Mouse (Mus musculus) lung, embryonic 15.5 days (tissue): ENCODE measurements around the gene Ntn1. TPM values are rescaled to one million over a fixed set of nuclear protein-coding genes. Genes with fewer than 3 reads are reported as not detected.

Experiments
- ATAC-seq: fragments of 200-750 bp; cut with Nextera tagmentation; 2 replicates; pipeline ENCODE4 v1.8.0; 2017; ENCODE audit warnings: moderate number of reproducible peaks, borderline replicate concordance; ENCODE audit not compliant: low FRiP score, low TSS enrichment; ENCODE audit errors: extremely low read depth
- H3K27ac ChIP-seq: fragments of 300-500 bp; sonication (generic); 2 replicates; pipeline ENCODE4 v1.5.1; 2015; ENCODE audit warnings: moderate library complexity, mild to moderate bottlenecking, inconsistent platforms
- H3K27me3 ChIP-seq: fragments of 300-500 bp; sonication (generic); 2 replicates; pipeline ENCODE4 v1.6.1; 2015; ENCODE audit warnings: inconsistent platforms
- H3K36me3 ChIP-seq: fragments of 300-500 bp; sonication (generic); 2 replicates; pipeline ENCODE4 v1.6.1; 2015; ENCODE audit warnings: inconsistent platforms
- H3K4me1 ChIP-seq: fragments of 300-500 bp; sonication (generic); 2 replicates; pipeline ENCODE4 v1.6.1; 2015; ENCODE audit warnings: inconsistent platforms
- H3K4me2 ChIP-seq: fragments of 300-500 bp; sonication (generic); 2 replicates; pipeline ENCODE4 v1.6.1; 2015; ENCODE audit warnings: inconsistent platforms, mild to moderate bottlenecking, moderate library complexity
- H3K4me3 ChIP-seq: fragments of 300-500 bp; sonication (generic); 2 replicates; pipeline ENCODE4 v1.5.1; 2015; ENCODE audit warnings: mild to moderate bottlenecking, inconsistent platforms
- H3K9ac ChIP-seq: fragments of 300-500 bp; sonication (generic); 2 replicates; pipeline ENCODE4 v1.6.1; 2015; ENCODE audit warnings: inconsistent platforms
- H3K9me3 ChIP-seq: fragments of 300-500 bp; sonication (generic); 2 replicates; pipeline ENCODE4 v1.6.1; 2016; ENCODE audit warnings: inconsistent platforms
- WGBS: fragments of 180-500 bp; shearing (Covaris S2); methylation state at CpG from one replicate; pipeline ENCODE4 v1.1.7; 2015; 5-methylcytosine and 5-hydroxymethylcytosine counted together
- polyA plus RNA-seq: library from polyadenylated mRNA; unstranded; fragments of >200 nt; fragmentation: Nextera tagmentation; extraction: Ambion mirVana; gene quantifications from 2 replicates; pipeline ENCODE4 v1.2.1, GENCODE M21; 2015

The Ntn1 gene
- polyA plus RNA-seq, 1 experiment from 2014 or later = 4.0 TPM

DNA sequence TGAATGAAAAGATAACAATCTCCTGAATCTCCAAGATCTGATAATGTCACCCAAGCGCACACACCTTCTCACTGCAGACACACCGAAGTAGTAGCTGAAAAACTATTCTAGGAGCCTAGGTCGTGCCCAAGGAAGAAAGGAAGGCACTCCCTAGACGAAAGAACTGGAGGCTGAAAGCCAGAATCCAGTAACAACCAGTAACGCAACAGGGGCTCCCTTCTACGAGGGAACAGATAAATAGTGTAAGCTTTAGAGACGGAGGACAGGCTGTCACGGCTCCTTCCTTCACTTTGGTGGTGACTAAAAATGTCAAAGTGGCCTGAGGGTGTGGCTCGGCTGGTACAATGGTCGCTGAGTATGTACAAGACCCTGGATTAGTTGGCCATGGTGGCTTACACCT is 198.1 kb downstream of the Ntn1 start:
- Histone ChIP-seq H3K9me3 (no peaks in the 10 kb centered on the region), H3K4me2 (no peak overlapping the region), H3K27ac (no peak overlapping the region), H3K4me3 (no peak overlapping the region), H3K4me1 (peaks cover 52% of the 10 kb centered on the region), H3K9ac (no peak overlapping the region), H3K27me3 (no peaks in the 10 kb centered on the region), H3K36me3 (no peaks in the 10 kb centered on the region)
- no peak for ATAC-seq
- 49% methylated on average over 10 of the region's 10 CpGs for WGBS

GRCm38 (mm10) chr11:68201811-68202459 is 198.7 kb downstream of the Ntn1 start:
- Histone ChIP-seq H3K9me3 (no peaks in the 10 kb centered on the region), H3K27me3 (no peaks in the 10 kb centered on the region), H3K4me1 (peaks cover 52% of the 10 kb centered on the region), H3K9ac (no peak overlapping the region), H3K4me3 (no peak overlapping the region), H3K4me2 (no peak overlapping the region), H3K27ac (no peak overlapping the region), H3K36me3 (no peaks in the 10 kb centered on the region)
- no peak for ATAC-seq
- WGBS = 79% methylated on average over 10 of the region's 10 CpGs

GRCm38 (mm10) chr11:68201063-68201462 is 199.6 kb downstream of the Ntn1 start:
- H3K9ac ChIP-seq = no peak overlapping the region
- no peaks in the 10 kb centered on the region for H3K36me3 ChIP-seq
- no peak for ATAC-seq
- H3K9me3 ChIP-seq = no peaks in the 10 kb centered on the region
- no peak overlapping the region for H3K4me3 ChIP-seq
- H3K4me1 ChIP-seq = peaks cover 58% of the 10 kb centered on the region
- no peak overlapping the region for H3K4me2 ChIP-seq
- WGBS = 29% methylated on average over 1 of the region's 1 CpGs
- no peaks in the 10 kb centered on the region for H3K27me3 ChIP-seq
- H3K27ac ChIP-seq = no peak overlapping the region

DNA sequence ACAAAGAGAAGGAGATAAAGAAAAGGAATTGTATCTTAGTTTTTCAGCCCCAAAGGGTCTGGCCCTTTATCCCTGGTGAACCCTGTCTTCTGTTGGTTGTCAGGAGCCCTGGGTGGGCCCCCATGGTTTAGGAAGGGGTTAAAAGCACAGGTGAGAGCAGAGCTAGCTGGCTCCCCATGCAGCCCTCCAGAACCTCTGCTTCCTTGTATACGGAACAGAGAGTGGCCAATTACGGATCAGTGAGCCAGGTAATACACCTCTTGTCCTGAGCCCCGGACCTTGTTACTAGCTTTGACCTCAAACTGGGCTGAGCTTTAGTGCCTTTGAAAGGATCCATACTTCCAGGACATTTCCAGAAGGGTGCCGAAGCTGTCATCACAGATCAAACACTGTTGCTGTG is 200.1 kb downstream of the Ntn1 start:
- H3K4me1 ChIP-seq = peaks cover 59% of the 10 kb centered on the region

DNA sequence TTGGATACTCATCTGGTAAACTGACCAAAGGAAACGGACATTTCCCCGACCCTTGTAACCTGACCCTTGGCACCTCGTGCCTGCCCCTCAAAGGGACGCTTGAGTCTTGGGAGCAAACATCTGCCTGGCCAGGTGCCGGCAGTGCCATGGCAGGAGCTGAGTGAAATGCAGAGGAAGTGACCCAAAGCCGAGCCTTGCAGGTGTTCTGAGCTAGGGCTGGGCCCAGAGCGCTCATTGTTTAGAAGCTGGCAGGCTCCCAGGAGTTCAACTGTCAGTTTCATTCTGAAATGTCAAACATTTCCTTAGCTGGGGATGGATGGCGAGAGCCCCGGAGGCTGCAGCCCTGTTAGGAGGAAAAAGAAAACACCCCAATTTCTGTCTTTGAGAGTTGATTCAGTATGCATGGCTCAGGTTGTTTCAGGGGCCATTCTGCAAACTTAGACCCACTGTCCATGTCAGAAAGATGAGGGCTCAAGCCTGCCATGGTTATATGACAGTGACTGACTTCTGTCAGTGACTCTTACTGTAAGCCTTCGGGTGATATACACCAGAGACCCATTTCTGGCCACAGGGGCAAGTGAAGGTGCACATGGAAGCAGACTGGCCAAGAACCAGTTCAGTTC is 200.7 kb downstream of the Ntn1 start:
- no peak; the same call in 1 of the 2 replicates for ATAC-seq
- Histone ChIP-seq H3K27me3 (no peaks in the 10 kb centered on the region), H3K27ac (peak overlapping the region; percentile 63), H3K4me1 (peaks cover 61% of the 10 kb centered on the region), H3K4me3 (no peak overlapping the region), H3K9me3 (no peaks in the 10 kb centered on the region), H3K36me3 (no peaks in the 10 kb centered on the region), H3K4me2 (no peak overlapping the region), H3K9ac (no peak overlapping the region)
- WGBS = 13% methylated on average over 10 of the region's 10 CpGs

More for the DNA sequence above, 200.1 kb downstream of the Ntn1 start:
- Histone ChIP-seq H3K27me3 (no peaks in the 10 kb centered on the region), H3K9ac (no peak overlapping the region), H3K4me2 (no peak overlapping the region), H3K9me3 (no peaks in the 10 kb centered on the region), H3K36me3 (no peaks in the 10 kb centered on the region), H3K27ac (peak overlapping the region; percentile 63; the same call in 1 of the 2 replicates), H3K4me3 (no peak overlapping the region)
- WGBS = 63% methylated on average over 4 of the region's 4 CpGs
- ATAC-seq = no peak

GRCm38 (mm10) chr11:68199103-68199502 is 201.5 kb downstream of the Ntn1 start:
- no peak for ATAC-seq
- 51% methylated on average over 8 of the region's 8 CpGs for WGBS
- H3K4me1 ChIP-seq = peaks cover 62% of the 10 kb centered on the region
- peak overlapping the region; percentile 63 for H3K27ac ChIP-seq
- H3K36me3 ChIP-seq = no peaks in the 10 kb centered on the region
- H3K9ac ChIP-seq = no peak overlapping the region
- no peaks in the 10 kb centered on the region for H3K9me3 ChIP-seq
- no peak overlapping the region for H3K4me3 ChIP-seq
- no peaks in the 10 kb centered on the region for H3K27me3 ChIP-seq
- no peak overlapping the region for H3K4me2 ChIP-seq

- H3K4me1 ChIP-seq = peaks cover 66% of the 10 kb centered on the region
- H3K9me3 ChIP-seq = no peaks in the 10 kb centered on the region
- H3K9ac ChIP-seq = no peak overlapping the region
- H3K36me3 ChIP-seq = no peaks in the 10 kb centered on the region
- no peak overlapping the region for H3K4me2 ChIP-seq
- H3K27ac ChIP-seq = no peak overlapping the region
- ATAC-seq = no peak
- H3K27me3 ChIP-seq = no peaks in the 10 kb centered on the region
- 52% methylated on average over 10 of the region's 10 CpGs for WGBS
- H3K4me3 ChIP-seq = no peak overlapping the region
These were observed 201.9 kb downstream of the Ntn1 start for GRCm38 (mm10) chr11:68198696-68199095.

DNA sequence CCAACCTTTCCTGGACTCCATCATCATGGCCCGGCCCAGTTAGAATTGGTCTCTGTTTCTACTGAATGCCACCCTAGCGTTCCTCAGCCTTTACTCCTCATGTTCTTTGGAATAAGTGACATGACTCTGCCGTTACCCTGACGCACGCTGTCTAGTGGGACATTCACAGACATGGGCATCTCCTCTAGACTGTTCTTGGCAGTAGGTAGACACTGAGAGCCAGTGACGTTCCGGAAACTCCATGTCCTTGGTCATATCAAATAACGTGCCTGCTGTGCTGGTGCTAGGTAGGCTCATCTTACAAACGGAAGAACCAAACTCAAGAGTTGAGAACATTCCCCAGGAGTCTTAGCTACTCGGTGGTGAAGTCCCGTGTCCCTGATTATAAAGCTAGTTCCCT is 203.2 kb downstream of the Ntn1 start:
- Histone ChIP-seq H3K27me3 (no peaks in the 10 kb centered on the region), H3K36me3 (no peaks in the 10 kb centered on the region), H3K9ac (no peak overlapping the region), H3K27ac (no peak overlapping the region), H3K4me1 (peaks cover 70% of the 10 kb centered on the region), H3K9me3 (no peaks in the 10 kb centered on the region), H3K4me2 (no peak overlapping the region), H3K4me3 (no peak overlapping the region)
- whole genome bisulfite sequencing = 91% methylated on average over 11 of the region's 11 CpGs
- no peak for ATAC-seq

GRCm38 (mm10) chr11:68196566-68196965 is 204.1 kb downstream of the Ntn1 start:
- Histone ChIP-seq H3K36me3 (no peaks in the 10 kb centered on the region), H3K4me1 (peaks cover 66% of the 10 kb centered on the region), H3K9me3 (no peaks in the 10 kb centered on the region), H3K27me3 (no peaks in the 10 kb centered on the region), H3K27ac (no peak overlapping the region), H3K4me3 (no peak overlapping the region), H3K9ac (no peak overlapping the region), H3K4me2 (no peak overlapping the region)
- ATAC-seq = no peak
- 50% methylated on average over 6 of the region's 6 CpGs for WGBS

GRCm38 (mm10) chr11:68195693-68196176 is 204.9 kb downstream of the Ntn1 start:
- 69% methylated on average over 10 of the region's 10 CpGs for WGBS

DNA sequence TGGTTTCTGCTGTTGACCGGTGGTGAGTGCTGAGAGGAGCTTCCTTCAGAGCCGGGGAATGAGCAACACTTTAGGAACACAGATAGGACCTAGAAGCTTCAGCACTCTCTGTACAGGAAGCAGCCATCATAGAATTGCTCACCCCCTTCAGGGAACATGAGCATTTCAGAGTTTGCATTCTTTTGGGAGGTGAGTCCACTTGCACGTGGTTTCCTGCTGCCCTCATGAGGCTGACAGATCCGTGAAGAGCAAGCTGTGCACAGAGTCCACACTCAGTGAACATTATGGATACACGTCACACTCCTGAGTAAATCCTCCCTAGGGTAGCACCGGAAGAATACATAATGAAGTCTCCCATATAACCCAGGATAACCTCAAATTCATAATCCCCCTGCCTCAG is 205.5 kb downstream of the Ntn1 start:
- WGBS = 45% methylated on average over 6 of the region's 6 CpGs
- H3K9ac ChIP-seq = no peak overlapping the region
- H3K27ac ChIP-seq = no peak overlapping the region
- H3K9me3 ChIP-seq = no peaks in the 10 kb centered on the region
- no peak for ATAC-seq
- no peaks in the 10 kb centered on the region for H3K27me3 ChIP-seq
- no peaks in the 10 kb centered on the region for H3K36me3 ChIP-seq
- peaks cover 52% of the 10 kb centered on the region for H3K4me1 ChIP-seq
- no peak overlapping the region for H3K4me2 ChIP-seq
- H3K4me3 ChIP-seq = no peak overlapping the region

More at GRCm38 (mm10) chr11:68195693-68196176, 204.9 kb downstream of the Ntn1 start:
- Histone ChIP-seq H3K4me1 (peaks cover 58% of the 10 kb centered on the region), H3K9ac (no peak overlapping the region), H3K4me3 (no peak overlapping the region), H3K9me3 (no peaks in the 10 kb centered on the region), H3K27me3 (no peaks in the 10 kb centered on the region), H3K4me2 (no peak overlapping the region), H3K36me3 (no peaks in the 10 kb centered on the region), H3K27ac (no peak overlapping the region)
- ATAC-seq = no peak

GRCm38 (mm10) chr11:68190849-68191248 is 209.8 kb downstream of the Ntn1 start:
- no peak overlapping the region for H3K27ac ChIP-seq
- no peaks in the 10 kb centered on the region for H3K27me3 ChIP-seq
- no peaks in the 10 kb centered on the region for H3K9me3 ChIP-seq
- WGBS = 71% methylated on average over 5 of the region's 5 CpGs
- H3K4me2 ChIP-seq = no peak overlapping the region
- H3K4me1 ChIP-seq = peaks cover 47% of the 10 kb centered on the region
- no peak overlapping the region for H3K9ac ChIP-seq
- no peak overlapping the region for H3K4me3 ChIP-seq
- ATAC-seq = no peak
- H3K36me3 ChIP-seq = no peaks in the 10 kb centered on the region
